Mouse (Mus musculus) CD4-positive, CD25-positive, alpha-beta regulatory T cell, adult 2 months (primary cell): Measurements from ENCODE around the gene Vav2.

Source experiments
- DNase-seq: peaks from one replicate; pipeline ENCODE4 v3.0.0-alpha.2; 2012; ENCODE audit warnings: low read depth, low spot score

Vav2 gene

GRCm38 (mm10) chr2:27441767-27442707, 15.2 kb upstream of the Vav2 start, which contains the start of gene Brd3os:
TSS of gene Brd3os (plus strand) at chr2:27442324.
- DNase-seq, result peak; percentile 90

DNA sequence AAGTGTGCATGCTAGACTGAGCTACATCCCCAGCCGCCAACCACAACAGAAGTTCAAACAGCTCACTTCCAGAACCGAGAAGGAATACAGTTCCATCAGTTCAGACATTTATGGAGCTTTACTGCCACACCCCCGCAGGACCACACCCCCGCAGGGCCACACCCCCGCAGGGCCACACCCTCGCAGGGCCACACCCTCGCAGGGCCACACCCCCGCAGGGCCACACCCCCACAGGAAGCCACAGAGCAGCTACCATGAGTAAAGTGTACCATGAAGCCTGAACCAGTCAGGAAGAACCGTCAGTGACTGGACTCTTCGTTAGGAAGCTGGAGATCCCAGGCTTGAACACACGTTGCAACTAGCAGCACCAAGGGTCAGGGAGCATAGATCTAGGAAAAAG, 11.4 kb upstream of the Vav2 start:
- peak; percentile 75 for DNase-seq

GRCm38 (mm10) chr2:27437876-27438275, 11.0 kb upstream of the Vav2 start:
- no peak for DNase-seq

DNA sequence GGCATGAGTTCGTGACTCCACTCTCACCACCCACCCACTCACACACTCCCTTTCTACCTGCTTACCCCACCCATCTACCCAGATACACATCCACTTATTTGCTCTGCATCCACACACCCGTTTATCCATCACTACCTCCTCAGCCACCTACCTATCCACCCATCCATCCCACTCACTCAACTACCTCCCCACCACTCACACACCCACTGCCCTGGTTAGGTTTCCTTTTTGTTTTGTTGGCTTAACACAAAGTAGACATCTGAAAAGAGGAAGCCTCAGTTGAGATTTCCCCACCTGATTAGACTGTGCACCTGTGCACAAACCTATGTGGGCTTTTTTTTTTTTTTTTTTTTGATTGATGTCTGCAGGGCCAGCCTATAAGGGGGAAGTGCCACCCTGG, 5.8 kb upstream of the Vav2 start:
- peak; percentile 51 for DNase-seq

GRCm38 (mm10) chr2:27430621-27431020, 3.8 kb upstream of the Vav2 start:
- DNase-seq, result no peak

DNA sequence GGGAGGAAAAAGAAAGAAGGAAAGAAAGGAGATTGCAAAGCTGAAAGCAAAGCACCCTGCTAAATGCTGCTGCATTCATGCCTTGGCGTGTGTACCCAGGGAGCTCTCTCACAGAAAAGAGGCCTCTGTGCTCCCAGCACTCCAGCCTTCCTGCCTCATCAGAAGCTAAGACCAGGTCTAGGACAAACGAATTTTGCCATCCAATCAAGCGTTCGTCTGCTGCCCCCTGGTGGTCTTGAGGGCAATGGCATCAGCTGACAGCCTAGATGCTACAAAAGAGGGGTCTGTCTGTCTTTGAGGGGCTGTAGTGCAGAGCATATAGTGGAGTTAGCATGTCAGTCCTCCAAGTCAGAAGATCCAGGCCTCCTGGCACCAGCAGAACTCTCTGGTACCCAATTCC, 1.2 kb upstream of the Vav2 start:
- DNase-seq, result peak; percentile 90

GRCm38 (mm10) chr2:27426406-27426854, 403 bp downstream of the Vav2 start:
- DNase-seq, result no peak

- peak; percentile 54 for DNase-seq
Measured at GRCm38 (mm10) chr2:27425751-27426405, 955 bp downstream of the Vav2 start.

GRCm38 (mm10) chr2:27425161-27425611, 1.6 kb downstream of the Vav2 start:
- no peak for DNase-seq

GRCm38 (mm10) chr2:27423596-27423995, 3.2 kb downstream of the Vav2 start:
- DNase-seq, result no peak

- DNase-seq, result no peak
Measured at GRCm38 (mm10) chr2:27421293-27422068, 5.4 kb downstream of the Vav2 start.

GRCm38 (mm10) chr2:27418577-27419070, 8.2 kb downstream of the Vav2 start:
- no peak for DNase-seq

GRCm38 (mm10) chr2:27417648-27418153, 9.1 kb downstream of the Vav2 start:
- no peak for DNase-seq

GRCm38 (mm10) chr2:27416425-27416824, 10.4 kb downstream of the Vav2 start:
- DNase-seq, result peak; percentile 49

GRCm38 (mm10) chr2:27415060-27415783, 11.6 kb downstream of the Vav2 start:
- DNase-seq, result peak; percentile 60

DNA sequence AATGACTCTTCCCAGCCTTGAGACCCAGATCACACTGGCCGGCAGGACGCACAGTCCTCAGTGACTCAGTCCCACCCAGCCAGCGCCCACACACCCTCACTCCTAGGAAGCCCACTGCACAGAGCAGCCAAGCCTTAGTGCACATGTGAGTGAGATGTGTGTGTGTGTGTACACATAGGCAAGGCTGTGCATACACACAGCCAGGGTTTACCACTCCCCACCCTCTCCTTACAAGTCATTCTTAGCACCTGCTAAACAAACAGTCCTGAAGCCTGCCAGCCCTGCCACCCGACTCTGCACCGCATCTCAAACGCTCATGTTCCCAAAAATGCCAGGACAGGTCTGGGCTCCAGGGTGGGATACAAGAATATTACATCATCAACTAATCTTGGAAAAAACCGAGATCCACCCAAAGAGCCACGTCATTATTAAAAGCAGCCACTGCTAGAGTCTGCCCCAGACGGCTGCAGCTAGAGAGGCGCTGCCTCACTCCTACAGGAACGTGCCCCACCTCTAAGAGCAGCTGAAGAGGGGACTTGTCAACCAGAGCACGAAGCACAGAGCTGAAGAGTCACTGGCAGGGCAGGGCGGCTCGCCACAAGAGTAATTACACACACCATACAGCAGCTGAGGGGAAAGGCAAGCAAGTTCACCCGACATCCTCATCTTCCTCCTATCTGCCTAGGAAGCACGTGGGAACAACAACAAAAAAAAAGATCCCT, 12.7 kb downstream of the Vav2 start:
- no peak for DNase-seq

GRCm38 (mm10) chr2:27413582-27413935, 13.3 kb downstream of the Vav2 start:
- DNase-seq, result no peak

DNA sequence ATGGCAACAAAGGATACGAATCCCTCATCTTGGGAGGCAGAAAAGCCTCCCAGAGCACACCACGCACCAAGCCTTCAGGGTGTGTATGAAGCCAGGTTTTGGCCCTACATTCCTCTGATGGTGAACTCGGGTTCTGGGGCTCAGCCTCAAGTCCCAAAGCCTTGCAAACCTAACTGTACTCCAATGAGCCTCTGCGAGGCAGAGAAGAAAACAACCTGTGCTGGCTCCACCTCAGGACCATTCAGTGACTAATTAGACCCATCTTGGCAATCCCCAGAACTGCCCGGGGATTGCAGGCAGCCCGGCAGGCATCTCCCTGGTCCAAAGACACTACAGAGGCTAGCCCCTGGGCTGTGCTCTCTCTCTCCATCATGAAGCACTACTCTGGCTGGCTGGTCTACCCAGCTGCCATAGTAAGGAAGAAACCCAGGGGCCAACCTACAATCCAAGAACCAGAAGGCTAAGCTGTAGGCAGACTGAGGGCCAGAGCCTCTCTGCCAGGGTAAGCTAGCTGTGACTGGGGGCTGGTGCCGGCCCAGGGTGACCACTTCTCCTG, 14.5 kb downstream of the Vav2 start:
- no peak for DNase-seq

DNA sequence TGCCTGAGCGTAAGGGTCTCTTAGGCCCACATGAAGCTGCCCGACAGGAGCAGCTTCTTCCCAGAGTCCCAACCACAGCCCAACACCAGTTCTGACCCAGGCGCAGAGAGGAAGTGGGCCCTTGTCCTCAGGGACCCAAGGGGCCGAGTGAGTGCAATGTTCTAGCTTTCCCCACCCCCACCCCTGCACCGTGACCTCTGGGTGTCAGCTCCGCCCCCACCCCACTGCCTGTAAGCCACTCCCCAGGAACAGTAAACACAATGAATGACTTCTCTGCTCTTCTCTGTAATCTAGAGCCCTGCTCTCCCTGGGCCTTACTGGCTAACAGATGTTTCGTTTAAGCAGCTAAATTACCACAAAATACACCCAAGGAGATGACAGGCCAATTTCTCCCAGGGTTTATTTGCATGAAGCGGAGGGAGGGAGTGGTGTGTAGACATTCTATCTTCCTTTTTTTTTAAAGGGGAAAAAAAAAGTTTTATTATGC, 15.1 kb downstream of the Vav2 start:
- peak; percentile 70 for DNase-seq
